Mouse (Mus musculus): Measurements from ENCODE around the gene Btbd17.
A peak's percentile ranks its signal among the peaks of the same experiment; 100 is the strongest.

Gene Btbd17

GRCm38 (mm10) chr11:114802540-114803267, 7.0 kb upstream of the Btbd17 start:
- DNase-seq: no peak

DNA sequence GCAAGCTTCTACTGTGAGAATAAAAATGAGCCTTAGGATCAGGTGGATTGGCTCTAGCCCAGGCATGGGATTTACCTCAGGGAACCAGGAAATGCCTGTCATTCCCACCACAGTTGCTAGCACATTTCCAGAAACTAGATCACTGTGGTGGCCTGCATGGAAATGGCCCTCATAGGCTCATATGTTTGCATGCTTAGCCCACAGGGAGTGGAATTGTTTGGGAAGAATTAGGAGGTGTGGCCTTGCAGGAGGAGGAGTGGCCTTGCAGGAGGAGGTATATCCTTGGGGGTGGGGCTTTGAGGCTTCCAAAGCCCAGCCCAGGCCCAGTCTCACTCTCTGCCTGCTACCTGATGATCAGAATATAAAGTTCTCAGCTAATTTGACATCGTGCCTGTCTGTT, 6.2 kb upstream of the Btbd17 start:
- DNase-seq: no peak

DNA sequence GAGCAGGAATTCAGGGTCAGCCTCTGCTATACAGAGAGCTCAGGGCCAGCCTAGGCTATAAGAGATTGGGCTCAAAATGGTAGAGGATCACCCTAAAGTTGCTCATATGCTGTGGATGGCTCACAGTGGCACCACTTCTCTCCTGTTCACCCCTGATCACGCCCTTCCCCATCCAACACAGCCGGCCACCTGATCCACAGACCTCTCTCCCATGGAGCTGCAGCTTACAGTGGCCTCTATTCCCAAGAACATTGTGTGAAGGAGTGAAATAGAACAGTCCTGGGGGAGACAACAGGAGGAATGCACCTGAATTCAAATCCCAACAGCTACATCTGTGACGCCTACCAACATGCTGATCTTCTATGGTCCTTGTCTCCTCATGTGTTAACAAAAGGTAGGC, 2.9 kb upstream of the Btbd17 start, which contains the start of gene Gpr142:
Gpr142 (plus strand) TSS at position 301 of the 400 bp plus-strand sequence.
- no peak for DNase-seq

DNA sequence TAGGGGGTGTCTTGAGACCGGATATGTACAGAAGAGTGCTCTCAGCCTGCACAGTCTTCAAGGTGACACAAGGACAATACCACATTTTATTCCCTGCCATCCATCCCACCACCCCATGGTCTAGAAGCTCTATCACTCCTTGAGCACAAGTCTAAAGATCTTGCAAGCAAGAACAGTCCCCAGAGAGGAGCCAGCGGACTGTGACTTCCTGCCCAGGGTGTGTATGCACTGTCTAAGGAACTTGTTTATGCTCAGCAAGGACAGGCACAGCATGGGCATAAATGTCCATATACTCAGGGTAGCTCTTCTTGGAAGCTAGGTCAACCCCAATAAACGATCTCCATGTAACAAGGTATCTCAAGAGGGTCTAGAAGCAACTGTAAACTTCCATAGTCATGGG, 2.2 kb upstream of the Btbd17 start:
- no peak for DNase-seq

GRCm38 (mm10) chr11:114797176-114797575, 1.4 kb upstream of the Btbd17 start:
- no peak for DNase-seq

- DNase-seq: peak; percentile 20
Measured at GRCm38 (mm10) chr11:114795231-114795746, 456 bp downstream of the Btbd17 start.

GRCm38 (mm10) chr11:114794691-114795090, 1.1 kb downstream of the Btbd17 start:
- DNase-seq: no peak

- no peak for DNase-seq
Measured at GRCm38 (mm10) chr11:114793868-114794545, 1.7 kb downstream of the Btbd17 start.

- no peak for DNase-seq
Measured at GRCm38 (mm10) chr11:114792931-114793494, 2.7 kb downstream of the Btbd17 start.

DNA sequence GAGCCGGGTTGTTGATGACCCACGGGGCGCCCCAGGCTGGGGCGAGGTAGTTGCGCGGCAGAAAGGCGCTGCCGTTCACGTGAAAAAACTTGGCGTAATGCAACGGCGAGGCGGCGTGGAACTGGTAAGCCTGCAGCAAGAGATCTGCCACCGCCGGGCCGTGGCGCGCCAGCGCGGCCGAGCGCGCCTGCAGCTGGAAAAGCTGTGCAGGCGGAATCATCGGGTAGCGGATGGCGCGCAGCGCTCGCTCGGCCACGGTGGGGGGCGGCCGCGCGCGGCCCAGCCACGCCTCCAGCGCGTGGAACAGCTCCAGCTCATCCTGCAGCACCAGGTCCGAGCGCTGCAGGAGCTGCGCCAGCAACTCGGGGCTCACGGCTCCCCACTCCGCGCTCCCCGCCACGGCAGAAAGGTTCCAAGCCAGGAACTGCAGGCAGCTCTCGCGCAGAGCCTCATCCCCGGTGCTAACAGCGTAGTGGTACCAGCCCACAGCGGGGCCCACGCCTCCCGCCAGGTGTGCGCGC, 3.8 kb downstream of the Btbd17 start:
- DNase-seq: no peak

- no peak for DNase-seq
Measured at GRCm38 (mm10) chr11:114791351-114791889, 4.3 kb downstream of the Btbd17 start.

GRCm38 (mm10) chr11:114790841-114791240, 4.9 kb downstream of the Btbd17 start:
- no peak for DNase-seq

- DNase-seq: no peak
Measured at GRCm38 (mm10) chr11:114790171-114790570, 5.6 kb downstream of the Btbd17 start.

- DNase-seq: no peak
Measured at GRCm38 (mm10) chr11:114789716-114790115, 6.0 kb downstream of the Btbd17 start.

GRCm38 (mm10) chr11:114789061-114789714, 6.6 kb downstream of the Btbd17 start:
- DNase-seq: peak; percentile 86

DNA sequence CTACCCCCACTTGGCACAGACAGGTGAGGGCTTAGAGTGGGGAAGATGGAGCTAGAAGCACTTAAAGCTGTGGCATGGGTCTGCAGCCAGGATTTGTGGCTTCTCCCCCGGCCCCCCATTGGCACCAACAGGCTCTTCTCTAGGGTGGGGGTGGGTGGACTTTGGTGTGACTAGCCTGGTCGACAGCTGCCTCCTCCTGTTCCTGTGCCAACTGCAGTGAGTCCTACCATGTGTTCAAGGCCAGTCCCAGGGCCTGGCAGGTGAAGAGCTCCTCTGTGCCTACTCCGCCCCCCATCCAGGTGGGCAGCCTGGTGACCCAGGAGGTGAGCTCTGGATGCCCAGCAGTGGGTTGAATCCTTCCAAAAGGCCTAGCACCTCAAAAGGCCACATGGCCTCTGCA, 8.1 kb downstream of the Btbd17 start:
- DNase-seq: no peak

GRCm38 (mm10) chr11:114786326-114786725, 9.4 kb downstream of the Btbd17 start:
- no peak for DNase-seq

DNA sequence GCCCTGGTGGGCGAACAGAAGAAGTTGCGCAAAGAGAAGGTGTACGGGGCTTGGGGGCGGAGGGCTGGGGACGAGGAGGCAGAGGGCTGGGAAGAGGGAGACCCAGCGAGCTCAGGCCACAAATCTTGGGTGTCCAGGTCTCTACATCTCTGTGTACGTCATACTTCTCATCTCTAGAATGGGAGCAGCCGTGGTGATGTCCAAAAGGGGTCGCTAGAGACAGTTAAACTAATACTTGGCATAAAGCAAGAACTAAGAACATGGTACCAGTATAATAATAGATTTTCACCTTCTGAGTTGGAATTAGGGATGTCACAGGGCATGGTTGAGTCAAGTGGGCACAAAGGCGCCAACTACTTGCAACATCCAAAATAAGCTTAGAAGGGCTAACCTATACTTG, 9.9 kb downstream of the Btbd17 start:
- DNase-seq: no peak

- no peak for DNase-seq
Measured at GRCm38 (mm10) chr11:114780076-114780475, 15.7 kb downstream of the Btbd17 start.

GRCm38 (mm10) chr11:114771896-114772295, 23.8 kb downstream of the Btbd17 start:
- DNase-seq: no peak

DNA sequence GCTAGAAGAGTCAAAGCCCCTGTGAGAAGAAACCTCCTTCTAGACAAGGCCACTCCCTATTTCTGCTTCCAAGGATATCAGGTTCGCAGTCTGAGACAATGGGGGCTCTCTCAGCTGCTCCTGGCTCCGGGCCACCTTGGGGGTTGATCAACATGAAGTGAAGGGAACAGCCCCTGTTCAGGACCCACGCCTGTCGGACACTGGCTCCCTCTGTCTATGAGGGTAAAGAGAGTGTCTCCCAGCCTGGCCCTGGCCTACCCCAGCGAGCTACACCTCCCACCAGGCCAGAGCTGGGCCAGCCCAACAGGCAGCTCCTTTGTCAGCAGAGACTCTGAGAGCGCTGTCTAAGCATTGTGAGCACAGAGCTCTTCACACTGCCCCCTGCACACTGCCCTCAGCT, 25.8 kb downstream of the Btbd17 start:
- no peak for DNase-seq
